Mouse (Mus musculus): Measurements from ENCODE around the gene Cenpp. TPM values are rescaled to one million over a fixed set of nuclear protein-coding genes. Genes with fewer than 3 reads are reported as not detected.

The Cenpp gene
- polyA plus RNA-seq, 1 experiment from 2014 or later: 19.8 TPM

DNA sequence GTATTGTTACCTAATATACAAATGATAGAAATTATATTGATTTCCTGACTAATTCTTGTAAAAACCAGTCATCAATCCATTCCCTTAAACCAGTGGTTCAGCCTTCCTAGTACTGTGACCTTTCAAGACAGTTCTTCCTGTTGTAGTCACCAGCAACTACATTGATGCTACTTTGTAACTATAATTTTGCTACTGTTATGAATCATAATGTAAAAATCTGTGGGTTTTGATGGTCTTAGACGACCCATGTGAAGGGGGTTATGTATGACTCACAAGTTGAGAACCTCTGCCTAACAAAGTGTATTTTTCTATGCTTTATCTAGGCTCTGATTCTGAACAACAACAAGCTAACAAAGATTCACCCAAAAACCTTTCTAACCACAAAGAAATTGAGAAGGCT lies 95.7 kb downstream of the Cenpp start:
- Histone ChIP-seq H3K27ac (replicated peaks) (no peak overlapping the region), H3K36me3 (no peaks in the 10 kb centered on the region), H3K9ac (no peak overlapping the region), H3K27me3 (no peaks in the 10 kb centered on the region), H3K4me1 (no peaks in the 10 kb centered on the region), H3K4me3 (replicated peaks) (no peak overlapping the region), H3K9me3 (replicated peaks) (no peaks in the 10 kb centered on the region), H3K4me2 (replicated peaks) (no peak overlapping the region)
- 50% methylated on average over 1 of the region's 1 CpGs for WGBS
- no peak for ATAC-seq (ENCODE audit: insufficient number of reproducible peaks, low FRiP score, low TSS enrichment, low read depth)

DNA sequence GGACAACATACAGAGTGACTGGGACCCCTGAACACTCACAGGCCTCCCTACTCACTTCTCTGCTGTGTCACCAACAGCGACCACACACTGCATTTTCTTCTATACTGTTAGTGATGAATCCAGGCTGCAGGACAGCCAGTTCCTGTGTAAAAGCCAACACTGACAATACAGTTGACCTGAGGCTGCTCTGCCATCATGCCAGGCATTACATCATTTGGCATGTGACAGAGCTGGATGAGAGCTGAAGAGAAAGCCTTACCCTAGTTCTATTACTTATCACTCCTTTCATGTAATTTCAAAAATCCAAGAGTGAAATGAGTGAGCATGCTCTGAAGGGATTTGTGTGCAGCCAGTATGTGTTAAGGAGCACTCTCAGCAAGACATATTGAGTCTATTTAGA lies 96.4 kb downstream of the Cenpp start:
- Histone ChIP-seq H3K27ac (replicated peaks) (no peak overlapping the region), H3K9ac (no peak overlapping the region), H3K36me3 (no peaks in the 10 kb centered on the region), H3K9me3 (replicated peaks) (no peaks in the 10 kb centered on the region), H3K4me2 (replicated peaks) (no peak overlapping the region), H3K27me3 (no peaks in the 10 kb centered on the region), H3K4me1 (no peaks in the 10 kb centered on the region), H3K4me3 (replicated peaks) (no peak overlapping the region)
- ATAC-seq (ENCODE audit: insufficient number of reproducible peaks, low FRiP score, low TSS enrichment, low read depth): no peak
- WGBS: 87% methylated on average over 1 of the region's 1 CpGs

DNA sequence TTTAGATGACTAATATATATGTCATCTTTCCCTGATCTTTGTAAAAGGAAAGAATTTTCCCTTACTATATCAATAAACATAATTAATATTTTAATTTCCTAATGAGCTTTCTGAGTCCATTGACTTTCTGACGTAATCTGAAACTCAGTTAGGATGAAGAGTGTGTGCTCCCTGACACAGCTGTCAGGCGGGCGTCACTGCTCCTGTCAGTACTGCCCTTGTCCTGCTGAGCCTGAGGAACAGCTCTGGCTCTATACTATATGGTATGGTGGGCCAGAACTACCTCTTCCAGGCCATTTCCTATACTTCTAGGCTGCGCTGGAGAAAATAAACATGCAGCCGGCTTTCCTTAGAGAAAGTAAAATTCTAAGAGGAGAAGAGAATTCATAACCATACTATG lies 98.1 kb downstream of the Cenpp start:
- no peaks in the 10 kb centered on the region for H3K9me3 ChIP-seq (replicated peaks)
- no peaks in the 10 kb centered on the region for H3K27me3 ChIP-seq
- H3K4me2 ChIP-seq (replicated peaks): no peak overlapping the region
- no peaks in the 10 kb centered on the region for H3K4me1 ChIP-seq
- no peak overlapping the region for H3K27ac ChIP-seq (replicated peaks)
- ATAC-seq (ENCODE audit: insufficient number of reproducible peaks, low FRiP score, low TSS enrichment, low read depth): no peak
- 72% methylated on average over 5 of the region's 5 CpGs for WGBS
- no peak overlapping the region for H3K4me3 ChIP-seq (replicated peaks)
- H3K36me3 ChIP-seq: no peaks in the 10 kb centered on the region
- no peak overlapping the region for H3K9ac ChIP-seq

DNA sequence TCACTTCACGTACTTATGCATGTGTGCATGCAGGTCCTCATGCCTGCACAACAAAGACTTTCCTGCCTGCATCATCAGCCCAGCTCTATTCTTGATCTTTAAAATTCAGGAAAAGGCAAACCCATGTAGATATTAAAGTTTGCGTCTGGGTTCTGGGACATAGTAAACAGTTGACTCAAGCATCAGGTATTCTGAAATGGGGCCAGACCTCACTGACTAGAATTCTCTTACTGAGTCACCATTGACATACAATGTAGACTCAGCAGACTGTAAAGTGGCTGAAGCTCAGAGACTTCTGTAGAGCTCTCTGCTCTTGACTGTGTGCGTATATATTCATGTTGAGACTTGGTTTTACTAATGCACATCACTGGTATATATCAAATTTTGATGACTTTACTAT lies 103.0 kb downstream of the Cenpp start:
- H3K9ac ChIP-seq: no peak overlapping the region
- no peaks in the 10 kb centered on the region for H3K9me3 ChIP-seq (replicated peaks)
- H3K4me3 ChIP-seq (replicated peaks): no peak overlapping the region
- no peak for ATAC-seq (ENCODE audit: insufficient number of reproducible peaks, low FRiP score, low TSS enrichment, low read depth)
- H3K4me1 ChIP-seq: peaks cover 6% of the 10 kb centered on the region
- no peak overlapping the region for H3K27ac ChIP-seq (replicated peaks)
- 89% methylated on average over 3 of the region's 3 CpGs for whole genome bisulfite sequencing
- no peaks in the 10 kb centered on the region for H3K36me3 ChIP-seq
- no peaks in the 10 kb centered on the region for H3K27me3 ChIP-seq
- no peak overlapping the region for H3K4me2 ChIP-seq (replicated peaks)

GRCm38 (mm10) chr13:49547563-49548150 lies 104.9 kb downstream of the Cenpp start:
- H3K9me3 ChIP-seq (replicated peaks): no peaks in the 10 kb centered on the region
- peak overlapping the region; percentile 83 for H3K27ac ChIP-seq (replicated peaks)
- H3K4me1 ChIP-seq: peaks cover 10% of the 10 kb centered on the region
- ATAC-seq (ENCODE audit: insufficient number of reproducible peaks, low FRiP score, low TSS enrichment, low read depth): peak; percentile 64; the same call in 1 of the 2 replicates
- no peaks in the 10 kb centered on the region for H3K36me3 ChIP-seq
- H3K27me3 ChIP-seq: no peaks in the 10 kb centered on the region
- H3K4me2 ChIP-seq (replicated peaks): peak overlapping the region; percentile 2; the same call in 1 of the 2 replicates
- WGBS: 63% methylated on average over 1 of the region's 1 CpGs
- no peak overlapping the region for H3K9ac ChIP-seq
- no peak overlapping the region for H3K4me3 ChIP-seq (replicated peaks)

- 64% methylated on average over 1 of the region's 1 CpGs for whole genome bisulfite sequencing
- Histone ChIP-seq H3K27ac (replicated peaks) (peak overlapping the region; percentile 83), H3K9me3 (replicated peaks) (no peaks in the 10 kb centered on the region), H3K36me3 (no peaks in the 10 kb centered on the region), H3K9ac (no peak overlapping the region), H3K4me3 (replicated peaks) (peak overlapping the region; percentile 22; the same call in 1 of the 2 replicates), H3K4me2 (replicated peaks) (0 out of 2 replicates have a peak overlapping the region, but pooled peaks have one; percentile 7), H3K4me1 (peaks cover 10% of the 10 kb centered on the region), H3K27me3 (no peaks in the 10 kb centered on the region)
- no peak for ATAC-seq (ENCODE audit: insufficient number of reproducible peaks, low FRiP score, low TSS enrichment, low read depth)
Measured at GRCm38 (mm10) chr13:49546517-49546916, 106.1 kb downstream of the Cenpp start.

GRCm38 (mm10) chr13:49545646-49546045 lies 106.9 kb downstream of the Cenpp start:
- Histone ChIP-seq H3K4me3 (replicated peaks) (peak overlapping the region; percentile 22), H3K4me2 (replicated peaks) (0 out of 2 replicates have a peak overlapping the region, but pooled peaks have one; percentile 12), H3K27ac (replicated peaks) (peak overlapping the region; percentile 83), H3K36me3 (no peaks in the 10 kb centered on the region), H3K9ac (no peak overlapping the region), H3K27me3 (no peaks in the 10 kb centered on the region), H3K9me3 (replicated peaks) (no peaks in the 10 kb centered on the region), H3K4me1 (peaks cover 10% of the 10 kb centered on the region)
- ATAC-seq (ENCODE audit: insufficient number of reproducible peaks, low FRiP score, low TSS enrichment, low read depth): peak; percentile 84
- WGBS: 21% methylated on average over 3 of the region's 3 CpGs

GRCm38 (mm10) chr13:49544279-49544678 lies 108.3 kb downstream of the Cenpp start, which contains the start of gene Aspn:
Gene Aspn, plus strand, starts transcription at chr13:49544443.
- no peaks in the 10 kb centered on the region for H3K9me3 ChIP-seq (replicated peaks)
- no peaks in the 10 kb centered on the region for H3K27me3 ChIP-seq
- H3K36me3 ChIP-seq: no peaks in the 10 kb centered on the region
- H3K9ac ChIP-seq: no peak within 1 kb of the TSS
- peak within 1 kb of the TSS; percentile 83 for H3K27ac ChIP-seq (replicated peaks)
- ATAC-seq (ENCODE audit: insufficient number of reproducible peaks, low FRiP score, low TSS enrichment, low read depth): 0 out of 2 replicates have a peak, but pooled peaks have one; percentile 61
- 0 out of 2 replicates have a peak within 1 kb of the TSS, but pooled peaks have one; percentile 12 for H3K4me2 ChIP-seq (replicated peaks)
- peak within 1 kb of the TSS; percentile 22 for H3K4me3 ChIP-seq (replicated peaks)
- peaks cover 10% of the 10 kb centered on the region for H3K4me1 ChIP-seq
- WGBS: 26% methylated on average over 3 of the region's 3 CpGs

DNA sequence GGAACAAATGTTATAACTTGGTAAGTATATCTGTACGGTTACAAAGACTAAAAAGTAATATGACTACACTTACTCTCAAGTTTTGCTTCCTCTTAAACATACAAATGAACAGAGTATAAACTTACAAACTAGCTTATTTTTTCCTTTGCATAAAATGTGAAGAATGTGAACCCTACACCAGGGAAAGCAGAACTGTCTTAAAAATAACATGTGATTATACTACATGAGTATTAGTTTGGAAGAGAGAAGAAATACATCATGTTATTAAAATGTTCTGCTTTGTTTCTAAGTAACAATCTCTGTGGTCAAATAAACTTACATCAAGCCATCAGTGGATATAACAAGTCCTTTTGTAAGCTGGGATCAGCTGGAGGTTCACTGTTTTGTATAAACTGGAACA lies 113.9 kb downstream of the Cenpp start:
- H3K27ac ChIP-seq (replicated peaks): 0 out of 2 replicates have a peak overlapping the region, but pooled peaks have one; percentile 3
- H3K27me3 ChIP-seq: no peaks in the 10 kb centered on the region
- 0 out of 2 replicates have a peak, but pooled peaks cover 1% of the 10 kb centered on the region for H3K4me1 ChIP-seq
- H3K9me3 ChIP-seq (replicated peaks): no peaks in the 10 kb centered on the region
- ATAC-seq (ENCODE audit: insufficient number of reproducible peaks, low FRiP score, low TSS enrichment, low read depth): no peak
- no peak overlapping the region for H3K4me2 ChIP-seq (replicated peaks)
- H3K9ac ChIP-seq: no peak overlapping the region
- H3K4me3 ChIP-seq (replicated peaks): no peak overlapping the region
- 45% methylated on average over 1 of the region's 1 CpGs for WGBS
- H3K36me3 ChIP-seq: no peaks in the 10 kb centered on the region

DNA sequence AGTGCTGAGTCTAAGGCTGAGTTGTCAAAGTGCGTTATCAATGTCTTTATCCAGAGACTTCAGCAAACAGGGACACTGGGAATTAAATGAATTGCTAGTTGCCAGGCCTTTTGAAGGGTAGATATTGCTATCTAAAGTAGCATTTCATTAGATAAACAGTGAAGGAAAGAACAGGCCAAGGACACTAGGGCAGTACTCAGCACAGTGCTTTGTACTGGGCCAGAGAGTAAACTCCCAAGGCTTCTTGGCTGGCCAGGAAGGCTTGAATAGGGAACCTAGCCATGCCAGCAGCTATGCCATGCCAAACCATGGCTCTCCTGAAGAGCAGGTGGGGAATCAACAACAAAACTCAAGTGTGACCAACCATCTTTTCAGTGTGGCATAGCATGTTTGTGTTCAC lies 115.6 kb downstream of the Cenpp start:
- H3K9me3 ChIP-seq (replicated peaks): no peaks in the 10 kb centered on the region
- H3K36me3 ChIP-seq: no peaks in the 10 kb centered on the region
- H3K4me1 ChIP-seq: no peaks in the 10 kb centered on the region
- no peak for ATAC-seq (ENCODE audit: insufficient number of reproducible peaks, low FRiP score, low TSS enrichment, low read depth)
- H3K27me3 ChIP-seq: no peaks in the 10 kb centered on the region
- H3K4me3 ChIP-seq (replicated peaks): no peak overlapping the region
- WGBS: 98% methylated on average over 1 of the region's 1 CpGs
- no peak overlapping the region for H3K4me2 ChIP-seq (replicated peaks)
- no peak overlapping the region for H3K27ac ChIP-seq (replicated peaks)
- no peak overlapping the region for H3K9ac ChIP-seq

- H3K4me1 ChIP-seq: no peaks in the 10 kb centered on the region
- no peaks in the 10 kb centered on the region for H3K9me3 ChIP-seq (replicated peaks)
- no peak overlapping the region for H3K4me2 ChIP-seq (replicated peaks)
- H3K27me3 ChIP-seq: no peaks in the 10 kb centered on the region
- no peak for ATAC-seq (ENCODE audit: insufficient number of reproducible peaks, low FRiP score, low TSS enrichment, low read depth)
- no peak overlapping the region for H3K9ac ChIP-seq
- no peak overlapping the region for H3K27ac ChIP-seq (replicated peaks)
- H3K4me3 ChIP-seq (replicated peaks): no peak overlapping the region
- no peaks in the 10 kb centered on the region for H3K36me3 ChIP-seq
- 94% methylated on average over 4 of the region's 4 CpGs for WGBS
Measured at GRCm38 (mm10) chr13:49530636-49531035, 121.9 kb downstream of the Cenpp start.

DNA sequence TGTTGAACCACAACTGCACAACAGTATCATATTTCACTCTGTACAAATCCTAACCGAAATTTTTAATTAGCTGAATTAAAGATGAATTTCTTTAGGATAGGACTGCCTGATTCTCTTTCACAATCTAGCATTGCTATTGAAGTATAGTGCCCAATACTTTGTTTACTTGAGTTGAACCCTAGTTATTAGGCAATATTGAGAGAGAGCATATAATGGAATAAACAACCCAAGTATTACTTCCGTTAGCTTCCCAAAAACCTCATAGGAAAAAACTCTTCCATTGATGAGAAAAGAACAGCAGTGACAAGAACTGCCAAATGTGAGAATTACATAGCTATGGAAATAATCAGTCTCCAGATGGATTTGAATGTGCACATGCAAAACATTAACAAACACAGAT lies 126.3 kb downstream of the Cenpp start:
- ATAC-seq (ENCODE audit: insufficient number of reproducible peaks, low FRiP score, low TSS enrichment, low read depth): no peak
- Histone ChIP-seq H3K9ac (no peak overlapping the region), H3K27me3 (no peaks in the 10 kb centered on the region), H3K27ac (replicated peaks) (no peak overlapping the region; the same call in 1 of the 2 replicates), H3K4me1 (no peaks in the 10 kb centered on the region), H3K9me3 (replicated peaks) (no peaks in the 10 kb centered on the region), H3K36me3 (no peaks in the 10 kb centered on the region), H3K4me2 (replicated peaks) (no peak overlapping the region), H3K4me3 (replicated peaks) (no peak overlapping the region)
- 44% methylated on average over 2 of the region's 2 CpGs for WGBS

All from embryonic facial prominence, embryonic 15.5 days (tissue).